Mouse (Mus musculus) spleen, adult 2 months (tissue): ENCODE results near the gene Rasl12.

Source experiments
- CTCF ChIP-seq: fragments of 200-500 bp; IDR thresholded peaks from 2 replicates; pipeline ENCODE4 v1.5.1; 2011; ENCODE audit warnings: mild to moderate bottlenecking, inconsistent platforms; ENCODE audit not compliant: insufficient read depth, insufficient read length, insufficient replicate concordance; ENCODE audit errors: extremely low read depth
- POLR2A ChIP-seq: fragments of 200-500 bp; IDR thresholded peaks from 2 replicates; pipeline ENCODE4 v1.6.1; 2011; ENCODE audit warnings: low read depth, low read length, inconsistent platforms

DNA sequence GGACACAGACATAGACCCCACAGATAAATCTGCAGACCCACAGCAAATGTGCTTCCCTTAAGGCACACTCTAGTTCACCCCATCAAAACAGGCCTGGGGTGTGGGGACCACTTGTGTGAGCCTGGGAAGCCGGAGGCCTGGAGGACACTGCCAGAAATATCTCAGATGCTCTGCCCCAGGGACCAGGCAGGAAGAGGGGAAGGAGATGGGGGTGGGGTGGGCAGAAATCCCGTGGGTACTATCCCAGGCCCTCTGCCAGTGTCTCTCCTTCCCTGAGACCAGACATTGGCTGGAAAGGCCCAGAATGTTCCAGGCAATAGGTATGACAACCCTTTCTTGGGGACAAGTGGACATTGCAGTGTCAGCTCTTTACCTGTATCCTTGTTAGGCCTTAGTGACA is 4.7 kb upstream of the Rasl12 start:
- TF ChIP-seq CTCF (no peak), POLR2A (no peak)
